Mouse (Mus musculus) MEL (cell line): ENCODE measurements around the gene Espnl. TPM values are rescaled to one million over a fixed set of nuclear protein-coding genes. Genes with fewer than 3 reads are reported as not detected.

ENCODE experiments used
- DNase-seq: peaks from one replicate; pipeline ENCODE4 v3.0.0; 2011; ENCODE audit warnings: low read depth, low spot score
- H3K27ac ChIP-seq: 2 replicates; pipeline ENCODE4 v1.5.1; 2012; ENCODE audit warnings: low read depth, mild to moderate bottlenecking, control low read depth, low read length, moderate library complexity; ENCODE audit not compliant: control insufficient read depth
- H3K27me3 ChIP-seq, 2 experiments: fragments of 150-350 bp in 1 of 2; sonication (generic) in 1 of 2; 2 replicates each; pipeline ENCODE4 v1.6.1; 2012; ENCODE audit warnings: low read length in 2 of 2, mild to moderate bottlenecking in 2 of 2, improper control_type of control experiment in 1 of 2, moderate library complexity in 1 of 2; ENCODE audit not compliant: insufficient read depth in 2 of 2, control insufficient read depth in 1 of 2
- H3K36me3 ChIP-seq, 2 experiments: 2 replicates each; pipeline ENCODE4 v1.6.1; 2012 to 2014; ENCODE audit warnings: low read length in 2 of 2, improper control_type of control experiment in 1 of 2, inconsistent platforms in 1 of 2, mild to moderate bottlenecking in 1 of 2; ENCODE audit not compliant: insufficient read depth in 2 of 2, control insufficient read depth in 1 of 2
- H3K4me1 ChIP-seq, 2 experiments: fragments of 150-350 bp in 1 of 2; sonication (generic) in 1 of 2; 2 replicates each; pipeline ENCODE4 v1.6.1; 2012; ENCODE audit warnings: low read length in 2 of 2, improper control_type of control experiment in 1 of 2, mild to moderate bottlenecking in 1 of 2; ENCODE audit not compliant: insufficient read depth in 2 of 2, control insufficient read depth in 1 of 2
- H3K4me3 ChIP-seq, 2 experiments: fragments of 150-350 bp in 1 of 2; sonication (generic) in 1 of 2; 2 replicates each; pipeline ENCODE4 v1.5.1; 2012; ENCODE audit warnings: low read depth in 2 of 2, low read length in 2 of 2, mild to moderate bottlenecking in 2 of 2, moderate library complexity in 2 of 2, control low read depth in 1 of 2, improper control_type of control experiment in 1 of 2; ENCODE audit not compliant: control insufficient read depth in 1 of 2, insufficient read depth in 1 of 2
- H3K79me2 ChIP-seq: 2 replicates; pipeline ENCODE4 v1.6.1; 2012; ENCODE audit warnings: mild to moderate bottlenecking, low read length, moderate library complexity; ENCODE audit not compliant: control insufficient read depth, poor library complexity, insufficient read depth
- H3K9ac ChIP-seq: 2 replicates; pipeline ENCODE4 v1.6.1; 2012; ENCODE audit warnings: low read depth, mild to moderate bottlenecking, control low read depth, low read length, moderate library complexity; ENCODE audit not compliant: control insufficient read depth, poor library complexity, severe bottlenecking
- H3K9me3 ChIP-seq: fragments of 150-350 bp; sonication (generic); replicated peaks from 2 replicates; pipeline ENCODE4 v1.6.1; 2012; ENCODE audit warnings: mild to moderate bottlenecking, low read length, improper control_type of control experiment, moderate library complexity; ENCODE audit not compliant: insufficient read depth
- BHLHE40 ChIP-seq: IDR thresholded peaks from 2 replicates; pipeline ENCODE4 v1.6.1; 2012; ENCODE audit warnings: low read depth, mild to moderate bottlenecking, inconsistent platforms, low read length, improper control_type of control experiment, borderline replicate concordance
- GATA1 ChIP-seq: IDR thresholded peaks from 2 replicates; pipeline ENCODE4 v1.6.1; 2011; ENCODE audit warnings: low read depth, low read length, improper control_type of control experiment
- HCFC1 ChIP-seq: IDR thresholded peaks from 2 replicates; pipeline ENCODE4 v1.6.1; 2012; ENCODE audit warnings: low read depth, mild to moderate bottlenecking, inconsistent platforms, low read length, improper control_type of control experiment, moderate library complexity
- JUND ChIP-seq: IDR thresholded peaks from 2 replicates; pipeline ENCODE4 v1.6.1; 2011; ENCODE audit warnings: low read depth, mild to moderate bottlenecking, improper control_type of control experiment, low read length
- MAX ChIP-seq: IDR thresholded peaks from 2 replicates; pipeline ENCODE4 v1.6.1; 2011; ENCODE audit warnings: low read length, improper control_type of control experiment
- MAZ ChIP-seq: IDR thresholded peaks from 2 replicates; pipeline ENCODE4 v1.6.1; 2012; ENCODE audit warnings: low read depth, mild to moderate bottlenecking, inconsistent platforms, low read length, improper control_type of control experiment
- MEF2A ChIP-seq: IDR thresholded peaks from 2 replicates; pipeline ENCODE4 v1.6.1; 2014; ENCODE audit warnings: low read depth, mild to moderate bottlenecking, inconsistent platforms, low read length, improper control_type of control experiment; ENCODE audit not compliant: poor library complexity, insufficient replicate concordance, severe bottlenecking; ENCODE audit errors: extremely low read depth
- MXI1 ChIP-seq: IDR thresholded peaks from 2 replicates; pipeline ENCODE4 v1.6.1; 2011; ENCODE audit warnings: mild to moderate bottlenecking, low read depth, low read length, improper control_type of control experiment
- NELFE ChIP-seq: IDR thresholded peaks from 2 replicates; pipeline ENCODE4 v1.6.1; 2011; ENCODE audit warnings: low read depth, low read length, improper control_type of control experiment
- SIN3A ChIP-seq: IDR thresholded peaks from 2 replicates; pipeline ENCODE4 v1.6.1; 2012; ENCODE audit warnings: low read length, improper control_type of control experiment, inconsistent platforms
- SMC3 ChIP-seq: IDR thresholded peaks from 2 replicates; pipeline ENCODE4 v1.6.1; 2011; ENCODE audit warnings: low read depth, low read length, improper control_type of control experiment
- TCF12 ChIP-seq: IDR thresholded peaks from 2 replicates; pipeline ENCODE4 v1.6.1; 2014; ENCODE audit warnings: low read depth, mild to moderate bottlenecking, inconsistent platforms, low read length, improper control_type of control experiment, moderate library complexity
- UBTF ChIP-seq: IDR thresholded peaks from 2 replicates; pipeline ENCODE4 v1.6.1; 2012; ENCODE audit warnings: low read depth, mild to moderate bottlenecking, inconsistent platforms, low read length, improper control_type of control experiment, moderate library complexity, borderline replicate concordance; ENCODE audit not compliant: insufficient read depth
- USF1 ChIP-seq: IDR thresholded peaks from 2 replicates; pipeline ENCODE4 v1.6.1; 2014; ENCODE audit warnings: low read depth, mild to moderate bottlenecking, inconsistent platforms, low read length, improper control_type of control experiment, moderate library complexity
- USF2 ChIP-seq, 2 experiments: IDR thresholded peaks; 2 replicates each; pipeline ENCODE4 v1.6.1; 2011 to 2012; ENCODE audit warnings: improper control_type of control experiment in 2 of 2, low read length in 2 of 2, borderline replicate concordance in 1 of 2, inconsistent platforms in 1 of 2, low read depth in 1 of 2, mild to moderate bottlenecking in 1 of 2; ENCODE audit not compliant: insufficient read depth in 1 of 2
- ZNF384 ChIP-seq: IDR thresholded peaks from 2 replicates; pipeline ENCODE4 v1.6.1; 2012; ENCODE audit warnings: low read depth, mild to moderate bottlenecking, inconsistent platforms, low read length, improper control_type of control experiment
- polyA plus RNA-seq, 2 experiments: library from polyadenylated mRNA; stranded (reverse) in 1 of 2; unstranded in 1 of 2; fragments of >175 nt in 1 of 2; fragments of >200 nt in 1 of 2; gene quantifications; 2 replicates each; pipeline versions ENCODE4 v1.2.1 to v1.2.4; 2012; ENCODE audit warnings: low replicate concordance in 2 of 2, low read depth in 1 of 2; ENCODE audit not compliant: insufficient read length in 2 of 2, insufficient read depth in 1 of 2, missing spikeins in 1 of 2
- total RNA-seq: library from RNA; depleted of rRNA; stranded (reverse); fragments of 300-350 nt; gene quantifications from 2 replicates; pipeline ENCODE4 v1.2.3, GENCODE M21; 2012

Gene Espnl
- total and polyA plus RNA-seq, 3 experiments, result 2.0 to 2.1 TPM; not detected in 1

DNA sequence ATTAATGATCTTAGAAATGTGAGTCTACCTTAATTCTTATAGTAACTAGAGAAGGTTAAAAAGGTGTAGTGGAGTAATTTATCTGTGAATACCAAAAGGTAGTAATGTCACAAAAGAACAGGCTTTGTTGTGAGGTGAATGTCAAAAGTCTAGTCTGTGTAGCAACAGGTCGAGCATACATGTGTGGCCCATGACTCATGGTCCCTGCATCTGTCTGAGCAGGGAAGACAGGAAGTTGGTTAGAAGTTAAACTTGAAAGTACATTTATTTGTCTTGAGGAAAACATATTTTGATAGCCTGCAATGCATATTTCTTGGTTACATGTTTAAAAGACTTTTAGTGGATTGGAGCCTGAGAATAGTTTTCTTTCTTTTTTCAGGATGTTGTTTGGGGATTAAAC lies 42.7 kb upstream of the Espnl start:
- Histone ChIP-seq H3K4me3 (no peak overlapping the region), H3K27me3 (no peaks in the 10 kb centered on the region), H3K9me3 (no peaks in the 10 kb centered on the region), H3K9ac (no peak overlapping the region), H3K4me1 (peaks cover 10 to 15% of the 10 kb centered on the region in 2 experiments; a peak in 3 of 4 replicates), H3K36me3 (peaks cover 15 to 16% of the 10 kb centered on the region in 2 experiments), H3K27ac (no peak overlapping the region), H3K79me2 (no peaks in the 10 kb centered on the region)
- no peak for TF ChIP-seq MXI1
- TF ChIP-seq SMC3, result no peak
- no peak for TF ChIP-seq ZNF384
- no peak for TF ChIP-seq USF1
- TF ChIP-seq HCFC1, result no peak
- TF ChIP-seq BHLHE40, result no peak
- no peak for TF ChIP-seq MEF2A
- no peak for TF ChIP-seq SIN3A
- no peak for TF ChIP-seq MAX
- TF ChIP-seq UBTF, result no peak
- no peak for TF ChIP-seq MAZ
- no peak for TF ChIP-seq GATA1
- TF ChIP-seq NELFE, result no peak
- TF ChIP-seq TCF12, result no peak
- TF ChIP-seq USF2 (IDR thresholded peaks at IDR 0.05; ENCODE audit: borderline replicate concordance in 1 of 2, insufficient read depth in 1 of 2, low read depth in 1 of 2, low read length in 2 of 2), result no peak
- TF ChIP-seq JUND, result no peak
- DNase-seq, result no peak

DNA sequence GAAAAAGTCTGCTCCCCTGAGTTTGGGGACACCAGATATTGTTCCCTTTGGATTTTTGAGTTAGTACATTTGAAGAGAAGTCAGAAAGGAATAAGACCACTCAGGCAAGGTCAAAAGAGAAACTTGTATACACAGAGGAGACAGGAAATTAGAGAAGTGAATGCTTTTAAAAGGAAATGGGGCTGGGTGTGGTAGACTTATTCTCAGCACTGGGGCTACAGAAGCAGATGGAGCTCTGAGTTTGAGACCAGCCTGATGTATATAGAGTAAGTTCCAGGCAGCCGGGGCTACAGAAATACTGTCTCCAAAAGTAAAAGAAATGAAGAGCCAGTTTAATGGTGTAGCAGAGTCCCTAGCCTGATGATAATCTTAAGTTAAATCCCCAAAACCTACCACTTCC lies 39.3 kb upstream of the Espnl start:
- Histone ChIP-seq H3K27ac (no peak overlapping the region; the same call in 1 of the 2 replicates), H3K4me3 (no peak overlapping the region)

More for the DNA sequence above, 39.3 kb upstream of the Espnl start:
- no peak overlapping the region for H3K9ac ChIP-seq
- no peak for DNase-seq
- no peaks in the 10 kb centered on the region for H3K79me2 ChIP-seq
- peaks cover 4 to 15% of the 10 kb centered on the region in 2 experiments for H3K36me3 ChIP-seq
- no peak for TF ChIP-seq USF1
- TF ChIP-seq ZNF384, result no peak
- TF ChIP-seq, all 39 proteins: peak for 0
- peaks cover 0 to 2% of the 10 kb centered on the region in 2 experiments; a peak in 2 of 4 replicates for H3K4me1 ChIP-seq
- H3K27me3 ChIP-seq, result no peaks in the 10 kb centered on the region
- no peaks in the 10 kb centered on the region for H3K9me3 ChIP-seq
